Mouse (Mus musculus) midbrain, embryonic 13.5 days (tissue): ENCODE data around the gene Car3. TPM values are rescaled to one million over a fixed set of nuclear protein-coding genes. Genes with fewer than 3 reads are reported as not detected.
"Not testable (repeated sequence)": the region's sequence is repeated elsewhere in the genome, so short reads cannot be mapped to it uniquely, and the experiment has no call there.

Experiments used
- ATAC-seq: fragments of 200-750 bp; cut with Nextera tagmentation; 2 replicates; pipeline ENCODE4 v1.8.0; 2017; ENCODE audit warnings: mild to moderate bottlenecking, moderate TSS enrichment, moderate library complexity
- H3K27ac ChIP-seq: fragments of 300-500 bp; sonication (generic); 2 replicates; pipeline ENCODE4 v1.5.1; 2015; ENCODE audit warnings: inconsistent platforms, mild to moderate bottlenecking, moderate library complexity
- H3K27me3 ChIP-seq: fragments of 300-500 bp; sonication (generic); 2 replicates; pipeline ENCODE4 v1.6.1; 2015; ENCODE audit warnings: mild to moderate bottlenecking, inconsistent platforms
- H3K36me3 ChIP-seq: fragments of 300-500 bp; sonication (generic); 2 replicates; pipeline ENCODE4 v1.6.1; 2015; ENCODE audit warnings: mild to moderate bottlenecking, inconsistent platforms
- H3K4me1 ChIP-seq: fragments of 300-500 bp; sonication (generic); replicated peaks from 2 replicates; pipeline ENCODE4 v1.6.1; 2015; ENCODE audit warnings: inconsistent platforms
- H3K4me2 ChIP-seq: fragments of 300-500 bp; sonication (generic); replicated peaks from 2 replicates; pipeline ENCODE4 v1.6.1; 2015; ENCODE audit warnings: moderate library complexity, mild to moderate bottlenecking, inconsistent platforms
- H3K4me3 ChIP-seq: fragments of 300-500 bp; sonication (generic); replicated peaks from 2 replicates; pipeline ENCODE4 v1.5.1; 2015; ENCODE audit warnings: mild to moderate bottlenecking, inconsistent platforms
- H3K9ac ChIP-seq: fragments of 300-500 bp; sonication (generic); replicated peaks from 2 replicates; pipeline ENCODE4 v1.6.1; 2015; ENCODE audit warnings: mild to moderate bottlenecking, inconsistent platforms
- H3K9me3 ChIP-seq: fragments of 300-500 bp; sonication (generic); 2 replicates; pipeline ENCODE4 v1.6.1; 2016; ENCODE audit warnings: mild to moderate bottlenecking, inconsistent platforms
- WGBS: fragments of 180-500 bp; shearing (Covaris S2); methylation state at CpG from one replicate; pipeline ENCODE4 v1.1.7; 2015; 5-methylcytosine and 5-hydroxymethylcytosine counted together
- polyA plus RNA-seq: library from polyadenylated mRNA; unstranded; fragments of >200 nt; fragmentation: Nextera tagmentation; extraction: Ambion mirVana; gene quantifications from 2 replicates; pipeline ENCODE4 v1.2.1, GENCODE M21; 2015

Gene Car3
- polyA plus RNA-seq, result 1.5 TPM in 2 replicates

DNA sequence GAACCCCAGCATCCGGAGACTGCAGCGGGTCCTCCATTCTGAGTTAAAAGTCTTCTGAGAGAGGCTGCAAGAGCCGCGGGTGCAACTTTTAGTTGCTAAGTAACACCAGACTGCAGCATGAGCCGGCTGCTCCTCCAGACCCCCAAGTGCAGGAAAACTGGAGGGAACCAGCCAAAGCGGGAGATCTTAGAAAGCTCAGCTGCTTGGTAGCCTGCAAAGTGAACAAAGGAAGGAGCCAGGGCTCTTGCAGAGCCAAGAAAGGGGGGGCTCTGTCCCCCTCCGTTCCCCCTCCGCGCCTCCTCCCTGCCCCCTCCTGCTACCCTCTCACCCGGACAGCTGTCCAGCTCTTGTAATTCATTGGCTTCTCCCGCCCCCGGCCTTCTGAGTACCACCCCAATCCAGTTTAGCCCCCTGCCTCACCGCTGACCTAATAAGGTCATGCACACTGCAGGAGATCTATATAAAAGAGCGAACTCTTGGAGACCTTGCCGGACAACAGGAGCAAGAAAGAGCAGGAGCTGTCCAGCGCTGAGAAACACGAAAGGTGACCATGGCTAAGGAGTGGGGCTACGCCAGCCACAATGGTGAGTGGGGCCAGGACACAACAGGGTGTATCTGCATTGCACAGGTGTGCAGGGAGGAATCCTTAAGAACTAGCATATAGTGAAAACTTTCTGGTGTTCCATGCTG, at the start of gene Car3:
Car3 (plus strand) TSS at position 491 of the 690 bp plus-strand sequence.
- H3K9me3 ChIP-seq, result no peaks in the 10 kb centered on the region
- peaks cover 17% of the 10 kb centered on the region for H3K4me1 ChIP-seq
- H3K9ac ChIP-seq, result peak within 1 kb of the TSS; percentile 65
- peak within 1 kb of the TSS; percentile 39; the same call in 1 of the 2 replicates for H3K27ac ChIP-seq
- peak; percentile 92 for ATAC-seq
- H3K4me3 ChIP-seq, result peak within 1 kb of the TSS; percentile 50
- H3K36me3 ChIP-seq, result no peaks in the 10 kb centered on the region
- H3K4me2 ChIP-seq, result peak within 1 kb of the TSS; percentile 86
- H3K27me3 ChIP-seq, result no peaks in the 10 kb centered on the region
- 2% methylated on average over 18 of the region's 18 CpGs for WGBS

DNA sequence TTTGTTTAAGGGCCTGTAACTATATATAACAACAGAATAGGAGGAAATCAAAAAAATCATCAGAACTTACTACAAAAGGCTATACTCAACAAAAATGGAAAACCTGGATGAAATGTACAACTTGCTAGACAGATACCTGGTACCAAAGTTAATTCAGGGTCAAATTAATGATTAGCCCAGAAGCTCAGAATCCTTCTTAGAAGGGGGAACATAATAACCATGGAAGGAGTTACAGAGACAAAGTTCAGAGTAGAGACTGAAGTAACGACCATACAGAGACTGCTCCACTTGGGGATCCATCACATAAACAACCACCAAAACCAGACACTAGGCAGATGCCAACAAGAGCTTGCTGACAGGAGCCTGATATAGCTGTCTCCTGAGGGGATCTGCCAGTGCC, 47.9 kb upstream of the Car3 start:
- not testable (repeated sequence) for H3K4me1 ChIP-seq, H3K36me3 ChIP-seq, H3K27me3 ChIP-seq, H3K9me3 ChIP-seq, H3K9ac ChIP-seq, H3K4me3 ChIP-seq, ATAC-seq, H3K27ac ChIP-seq, H3K4me2 ChIP-seq
- 93% methylated on average over 1 of the region's 1 CpGs for WGBS

DNA sequence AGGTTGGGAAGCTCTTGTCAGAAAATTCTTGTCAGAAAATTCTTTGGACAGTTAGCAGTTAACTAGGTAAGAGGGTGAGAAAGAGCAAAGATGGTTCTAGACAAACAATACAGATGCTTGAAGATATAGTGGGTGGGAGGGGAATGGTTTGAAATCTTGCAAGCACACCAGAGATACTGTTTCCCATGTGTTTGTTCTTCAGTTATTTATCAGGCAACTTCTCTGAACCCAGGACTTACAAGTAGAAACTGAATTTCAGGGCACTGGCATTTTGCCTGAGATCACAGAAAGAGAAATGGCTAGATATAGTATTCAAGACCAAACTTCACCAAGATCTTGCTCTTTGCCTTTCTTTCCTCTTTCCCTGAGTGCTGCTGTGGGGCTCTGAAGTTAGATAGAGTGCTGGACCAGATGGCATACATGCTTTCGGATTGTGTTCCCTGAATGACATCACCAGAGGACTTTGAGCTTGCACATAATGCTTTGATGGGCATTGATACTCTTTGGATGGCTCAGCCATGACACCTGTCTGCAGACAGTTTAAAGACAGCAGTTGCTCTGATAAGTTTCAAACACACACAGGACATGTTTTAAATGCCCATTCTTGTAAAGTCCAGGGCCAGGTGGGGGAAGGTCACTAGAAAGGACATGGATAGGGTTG, 43.3 kb upstream of the Car3 start:
- Histone ChIP-seq H3K4me1 (no peaks in the 10 kb centered on the region), H3K4me2 (no peak overlapping the region), H3K9ac (no peak overlapping the region), H3K27me3 (no peaks in the 10 kb centered on the region), H3K36me3 (no peaks in the 10 kb centered on the region), H3K9me3 (no peaks in the 10 kb centered on the region), H3K27ac (no peak overlapping the region), H3K4me3 (no peak overlapping the region)
- ATAC-seq, result no peak
- 77% methylated on average over 1 of the region's 1 CpGs for WGBS

DNA sequence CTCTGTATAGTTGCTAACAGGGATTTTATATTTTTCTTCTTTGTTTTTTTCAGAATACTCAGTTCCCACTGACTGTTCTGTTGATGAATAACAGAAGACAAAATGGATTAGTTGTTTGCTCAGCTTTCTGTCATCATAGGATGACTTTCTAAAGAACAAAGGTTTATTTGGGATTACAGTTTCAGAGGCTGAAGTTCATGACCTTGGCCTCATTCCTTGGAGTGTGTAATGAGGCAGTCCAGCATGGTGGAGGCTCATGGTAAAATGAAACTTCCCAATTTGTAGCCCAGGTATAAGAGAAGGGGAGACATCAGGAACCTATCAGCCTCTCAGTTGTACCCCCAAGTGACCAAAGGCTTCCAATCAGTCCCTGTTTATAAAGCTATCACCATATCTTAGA, 34.4 kb upstream of the Car3 start:
- Histone ChIP-seq H3K27ac (no peak overlapping the region), H3K4me2 (no peak overlapping the region), H3K9me3 (no peaks in the 10 kb centered on the region), H3K27me3 (no peaks in the 10 kb centered on the region), H3K9ac (no peak overlapping the region), H3K4me3 (no peak overlapping the region), H3K4me1 (no peaks in the 10 kb centered on the region), H3K36me3 (no peaks in the 10 kb centered on the region)
- ATAC-seq, result no peak

DNA sequence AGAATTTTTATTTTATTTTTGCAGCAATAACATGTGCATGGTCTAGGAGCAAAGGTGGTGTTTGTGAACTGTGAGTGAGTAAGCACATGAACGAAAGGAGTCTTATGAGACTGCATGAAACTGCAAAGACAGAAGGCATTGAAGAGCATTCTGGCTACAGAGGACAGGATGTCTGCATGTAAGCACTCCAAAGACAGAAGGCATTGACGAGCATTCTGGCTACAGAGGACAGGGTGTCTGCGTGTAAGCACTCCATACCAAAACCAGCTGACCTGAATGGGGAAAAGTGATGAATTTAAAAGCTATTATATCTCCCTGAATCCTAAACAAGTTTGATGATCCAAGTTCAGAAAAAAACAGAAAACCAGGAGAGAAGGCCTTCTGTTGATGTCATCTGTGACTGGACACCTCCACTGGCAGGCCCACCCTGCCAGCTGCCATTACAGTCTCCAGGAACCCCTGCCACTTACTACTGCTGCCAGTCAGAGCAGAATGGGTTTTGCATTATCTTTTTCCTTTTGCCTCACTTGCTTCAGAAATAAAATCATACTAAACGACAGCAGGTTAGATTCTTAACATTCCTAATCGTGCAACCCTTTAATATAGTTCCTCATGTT, 32.0 kb upstream of the Car3 start:
- Histone ChIP-seq H3K4me3 (no peak overlapping the region), H3K36me3 (no peaks in the 10 kb centered on the region), H3K27me3 (no peaks in the 10 kb centered on the region), H3K9ac (no peak overlapping the region), H3K4me2 (no peak overlapping the region), H3K4me1 (no peaks in the 10 kb centered on the region), H3K27ac (no peak overlapping the region), H3K9me3 (no peaks in the 10 kb centered on the region)
- 86% methylated on average over 5 of the region's 5 CpGs for WGBS
- no peak for ATAC-seq

- Histone ChIP-seq H3K27ac (no peak overlapping the region), H3K4me1 (no peaks in the 10 kb centered on the region), H3K27me3 (no peaks in the 10 kb centered on the region), H3K9ac (no peak overlapping the region), H3K4me3 (no peak overlapping the region), H3K9me3 (no peaks in the 10 kb centered on the region), H3K4me2 (no peak overlapping the region), H3K36me3 (no peaks in the 10 kb centered on the region)
- no peak for ATAC-seq
Measured at GRCm38 (mm10) chr3:14832766-14833165, 30.5 kb upstream of the Car3 start.

DNA sequence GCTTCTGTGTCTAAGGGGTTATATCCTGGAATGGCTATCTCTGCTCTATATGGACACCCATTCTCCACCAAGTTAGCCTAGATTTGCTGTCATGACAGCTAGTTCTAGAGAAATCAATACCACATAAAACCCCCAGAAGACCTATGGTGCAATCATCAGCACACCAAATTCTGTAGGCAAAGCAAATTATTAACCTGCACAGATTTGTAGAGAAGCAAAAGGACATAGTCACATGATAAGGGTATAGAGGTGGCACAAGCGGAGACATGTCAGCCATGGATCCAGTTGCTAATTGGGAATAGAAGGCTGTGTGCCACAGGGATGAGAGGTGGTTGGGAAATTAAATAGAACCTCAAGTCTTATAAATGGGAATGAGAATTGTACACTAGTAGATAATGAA, 24.4 kb upstream of the Car3 start:
- Histone ChIP-seq H3K27me3 (no peaks in the 10 kb centered on the region), H3K9me3 (no peaks in the 10 kb centered on the region), H3K36me3 (no peaks in the 10 kb centered on the region), H3K27ac (no peak overlapping the region), H3K9ac (no peak overlapping the region), H3K4me3 (no peak overlapping the region), H3K4me1 (no peaks in the 10 kb centered on the region), H3K4me2 (no peak overlapping the region)
- 96% methylated on average over 1 of the region's 1 CpGs for WGBS
- no peak for ATAC-seq

DNA sequence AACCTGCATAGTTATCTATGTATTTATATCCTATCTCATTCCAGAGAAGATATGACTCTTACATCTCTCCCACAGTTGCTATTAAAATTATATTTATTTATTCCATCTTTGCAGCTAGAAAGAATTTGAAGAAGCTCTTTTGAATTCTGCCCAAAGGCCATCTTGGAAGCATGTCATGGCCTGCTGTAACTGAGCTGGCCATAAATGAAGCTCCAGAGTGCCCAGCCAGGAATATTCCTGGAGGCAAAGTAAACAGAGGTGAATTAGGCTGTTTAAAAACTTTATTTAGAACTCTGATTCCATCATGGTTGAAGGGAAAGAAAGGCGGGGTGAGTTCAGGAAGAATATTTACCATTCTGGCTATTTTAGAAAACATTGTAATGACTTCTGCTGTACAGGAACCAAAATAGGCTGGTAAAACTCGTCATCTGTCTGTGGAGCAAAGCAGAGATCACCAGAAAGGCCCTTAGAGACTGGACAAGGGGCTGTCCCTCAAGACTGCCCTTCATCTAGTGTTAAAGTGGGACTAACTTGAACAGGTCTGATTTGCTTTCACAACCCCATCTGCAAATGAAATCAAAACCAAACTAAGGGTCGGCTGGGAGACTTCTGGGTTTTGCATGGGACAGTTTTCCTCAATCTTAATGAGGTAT, 23.7 kb upstream of the Car3 start:
- Histone ChIP-seq H3K4me2 (no peak overlapping the region), H3K9me3 (no peaks in the 10 kb centered on the region), H3K27me3 (no peaks in the 10 kb centered on the region), H3K9ac (no peak overlapping the region), H3K4me3 (no peak overlapping the region), H3K27ac (no peak overlapping the region), H3K36me3 (no peaks in the 10 kb centered on the region), H3K4me1 (no peaks in the 10 kb centered on the region)
- WGBS, result 82% methylated on average over 3 of the region's 3 CpGs
- ATAC-seq, result no peak

DNA sequence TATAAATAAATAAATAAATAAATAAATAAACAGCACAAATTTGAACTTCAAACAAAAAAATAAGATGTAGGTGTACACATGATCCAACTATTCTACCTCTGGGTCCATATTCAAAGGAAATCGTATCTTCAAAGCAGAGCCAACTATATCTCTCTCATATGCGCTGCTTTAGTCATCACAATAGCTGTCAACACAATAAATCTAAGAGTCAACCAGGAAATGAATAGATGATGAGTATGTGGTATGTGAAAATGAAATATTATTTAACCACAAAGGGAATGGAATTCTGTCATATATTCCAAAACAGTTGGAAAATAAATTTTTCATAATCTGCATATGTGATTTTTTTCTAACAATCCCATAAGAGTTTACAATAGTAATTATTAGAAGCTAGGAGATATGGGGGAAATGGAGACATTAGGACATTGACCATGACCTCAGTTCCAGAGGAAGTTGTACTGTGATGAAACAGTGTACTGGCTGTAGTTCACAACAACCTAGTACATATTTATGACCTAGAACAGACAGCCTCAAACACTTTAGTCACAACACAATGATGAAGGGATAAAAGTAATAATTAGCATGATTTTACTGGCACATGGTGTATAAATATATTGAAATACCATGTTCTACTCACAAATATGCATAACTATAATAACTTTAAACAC, 14.6 kb upstream of the Car3 start:
- 96% methylated on average over 2 of the region's 2 CpGs for WGBS
- no peak for ATAC-seq
- no peaks in the 10 kb centered on the region for H3K4me1 ChIP-seq

GRCm38 (mm10) chr3:14853966-14854365, 9.3 kb upstream of the Car3 start:
- ATAC-seq, result no peak

More for the DNA sequence above, 14.6 kb upstream of the Car3 start:
- Histone ChIP-seq H3K27me3 (no peaks in the 10 kb centered on the region), H3K9ac (no peak overlapping the region), H3K27ac (no peak overlapping the region), H3K9me3 (no peaks in the 10 kb centered on the region), H3K4me2 (no peak overlapping the region), H3K4me3 (no peak overlapping the region), H3K36me3 (no peaks in the 10 kb centered on the region)

DNA sequence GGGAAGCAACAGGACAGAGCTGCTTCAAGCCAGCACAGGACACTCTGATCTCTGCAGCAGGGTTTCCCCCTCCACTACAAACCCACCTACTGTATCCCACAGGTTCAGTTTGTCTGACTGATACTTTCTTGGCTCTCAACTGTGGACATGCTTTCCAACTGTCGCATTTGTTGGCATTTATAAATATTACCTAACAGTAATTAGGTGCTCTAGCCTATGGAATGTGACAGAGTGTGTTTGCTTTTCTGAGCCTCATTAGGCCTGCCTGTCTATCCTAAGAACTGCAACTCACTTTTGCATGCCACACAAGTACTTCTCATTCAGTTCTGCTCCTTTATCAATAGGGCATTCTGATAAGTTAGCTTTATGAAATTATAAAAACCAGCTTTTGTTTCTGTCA, 8.9 kb upstream of the Car3 start:
- WGBS, result 78% methylated on average over 1 of the region's 1 CpGs
- Histone ChIP-seq H3K27me3 (no peaks in the 10 kb centered on the region), H3K36me3 (no peaks in the 10 kb centered on the region), H3K4me2 (no peak overlapping the region), H3K27ac (no peak overlapping the region), H3K4me1 (no peaks in the 10 kb centered on the region), H3K9ac (no peak overlapping the region), H3K9me3 (no peaks in the 10 kb centered on the region), H3K4me3 (no peak overlapping the region)
- no peak for ATAC-seq

More at GRCm38 (mm10) chr3:14853966-14854365, 9.3 kb upstream of the Car3 start:
- Histone ChIP-seq H3K27me3 (no peaks in the 10 kb centered on the region), H3K9ac (no peak overlapping the region), H3K4me1 (no peaks in the 10 kb centered on the region), H3K27ac (no peak overlapping the region), H3K4me3 (no peak overlapping the region), H3K9me3 (no peaks in the 10 kb centered on the region), H3K4me2 (no peak overlapping the region), H3K36me3 (no peaks in the 10 kb centered on the region)
- WGBS, result 73% methylated on average over 5 of the region's 5 CpGs

- Histone ChIP-seq H3K4me3 (no peak overlapping the region), H3K9me3 (no peaks in the 10 kb centered on the region), H3K9ac (no peak overlapping the region), H3K36me3 (no peaks in the 10 kb centered on the region), H3K27ac (no peak overlapping the region), H3K4me1 (peaks cover 11% of the 10 kb centered on the region), H3K27me3 (no peaks in the 10 kb centered on the region), H3K4me2 (no peak overlapping the region)
- no peak for ATAC-seq
- 88% methylated on average over 3 of the region's 3 CpGs for WGBS
Measured at GRCm38 (mm10) chr3:14857874-14858273, 5.4 kb upstream of the Car3 start.
